Mouse (Mus musculus) neural tube, embryonic 11.5 days (tissue): Measurements from ENCODE around the gene Tlr9. TPM values are rescaled to one million over a fixed set of nuclear protein-coding genes. Genes with fewer than 3 reads are reported as not detected.

Experiments used
- ATAC-seq: fragments of 200-750 bp; cut with Nextera tagmentation; 2 replicates; pipeline ENCODE4 v1.8.0; 2017; ENCODE audit warnings: moderate number of reproducible peaks, mild to moderate bottlenecking, moderate TSS enrichment, moderate library complexity; ENCODE audit not compliant: insufficient read depth, low FRiP score, low TSS enrichment
- DNase-seq: peaks from one replicate; pipeline ENCODE4 v3.0.0-alpha.2; 2015; ENCODE audit warnings: low spot score
- H3K27ac ChIP-seq: fragments of 300-500 bp; sonication (generic); 2 replicates; pipeline ENCODE4 v1.5.1; 2014; ENCODE audit warnings: low read depth, mild to moderate bottlenecking, low read length
- H3K27me3 ChIP-seq: fragments of 300-500 bp; sonication (generic); 2 replicates; pipeline ENCODE4 v1.6.1; 2014; ENCODE audit warnings: mild to moderate bottlenecking, low read length, mixed read lengths; ENCODE audit not compliant: control insufficient read depth, insufficient read depth
- H3K36me3 ChIP-seq: fragments of 300-500 bp; sonication (generic); 2 replicates; pipeline ENCODE4 v1.6.1; 2014; ENCODE audit warnings: mild to moderate bottlenecking, low read length, moderate library complexity, mixed read lengths; ENCODE audit not compliant: control insufficient read depth, insufficient read depth
- H3K4me1 ChIP-seq: fragments of 300-500 bp; sonication (generic); 2 replicates; pipeline ENCODE4 v1.6.1; 2014; ENCODE audit warnings: low read length, mixed read lengths; ENCODE audit not compliant: control insufficient read depth, insufficient read depth
- H3K4me2 ChIP-seq: fragments of 300-500 bp; sonication (generic); 2 replicates; pipeline ENCODE4 v1.6.1; 2014; ENCODE audit warnings: low read depth, mild to moderate bottlenecking, moderate library complexity
- H3K4me3 ChIP-seq: fragments of 300-500 bp; sonication (generic); 2 replicates; pipeline ENCODE4 v1.5.1; 2014; ENCODE audit warnings: low read depth, low read length
- H3K9ac ChIP-seq: fragments of 300-500 bp; sonication (generic); 2 replicates; pipeline ENCODE4 v1.6.1; 2014; ENCODE audit warnings: mild to moderate bottlenecking, low read length
- H3K9me3 ChIP-seq: fragments of 300-500 bp; sonication (generic); 2 replicates; pipeline ENCODE4 v1.6.1; 2016; ENCODE audit warnings: low read length; ENCODE audit not compliant: control insufficient read depth
- WGBS: fragments of 180-500 bp; shearing (Covaris S2); extraction: QIAGEN DNeasy Blood & Tissue Kit; methylation state at CpG from one replicate; pipeline ENCODE4 v1.1.7; 2014; 5-methylcytosine and 5-hydroxymethylcytosine counted together
- polyA plus RNA-seq: library from polyadenylated mRNA; unstranded; fragments of >200 nt; fragmentation: Nextera tagmentation; extraction: Ambion mirVana; gene quantifications from 2 replicates; pipeline ENCODE4 v1.2.1, GENCODE M21; 2014

Tlr9 gene
- polyA plus RNA-seq, 1 experiment from 2014 or later: not detected

- Histone ChIP-seq H3K27ac (no peak overlapping the region), H3K9me3 (no peaks in the 10 kb centered on the region), H3K36me3 (no peaks in the 10 kb centered on the region), H3K4me2 (no peak overlapping the region), H3K9ac (no peak overlapping the region), H3K4me3 (no peak overlapping the region), H3K4me1 (no peaks in the 10 kb centered on the region), H3K27me3 (no peaks in the 10 kb centered on the region)
- WGBS: 85% methylated on average over 9 of the region's 9 CpGs
- DNase-seq: no peak
- no peak for ATAC-seq
These were observed 41.1 kb downstream of the Tlr9 start for GRCm38 (mm10) chr9:106263381-106263924.

GRCm38 (mm10) chr9:106265358-106266075 lies 43.1 kb downstream of the Tlr9 start:
- 87% methylated on average over 12 of the region's 12 CpGs for WGBS
- Histone ChIP-seq H3K9ac (no peak overlapping the region), H3K4me3 (no peak overlapping the region), H3K27ac (no peak overlapping the region), H3K4me2 (no peak overlapping the region), H3K9me3 (no peaks in the 10 kb centered on the region), H3K36me3 (no peaks in the 10 kb centered on the region), H3K27me3 (no peaks in the 10 kb centered on the region), H3K4me1 (no peaks in the 10 kb centered on the region)
- ATAC-seq (no peak), DNase-seq (no peak)

GRCm38 (mm10) chr9:106266936-106267657 lies 44.7 kb downstream of the Tlr9 start:
- Histone ChIP-seq H3K9me3 (no peaks in the 10 kb centered on the region), H3K9ac (no peak overlapping the region), H3K4me3 (no peak overlapping the region), H3K27me3 (no peaks in the 10 kb centered on the region), H3K4me2 (no peak overlapping the region), H3K27ac (no peak overlapping the region), H3K4me1 (no peaks in the 10 kb centered on the region), H3K36me3 (no peaks in the 10 kb centered on the region)
- 74% methylated on average over 2 of the region's 2 CpGs for WGBS
- ATAC-seq (no peak), DNase-seq (no peak)

- H3K4me3 ChIP-seq: no peak overlapping the region
- H3K36me3 ChIP-seq: no peaks in the 10 kb centered on the region
- DNase-seq: no peak
- WGBS: 49% methylated on average over 4 of the region's 4 CpGs
- no peaks in the 10 kb centered on the region for H3K4me1 ChIP-seq
- ATAC-seq: no peak
- H3K4me2 ChIP-seq: no peak overlapping the region
- no peaks in the 10 kb centered on the region for H3K27me3 ChIP-seq
- no peak overlapping the region for H3K9ac ChIP-seq
- no peak overlapping the region for H3K27ac ChIP-seq
- no peaks in the 10 kb centered on the region for H3K9me3 ChIP-seq
These were observed 46.0 kb downstream of the Tlr9 start for GRCm38 (mm10) chr9:106268421-106268820.

- H3K27me3 ChIP-seq: no peaks in the 10 kb centered on the region
- H3K36me3 ChIP-seq: no peaks in the 10 kb centered on the region
- no peaks in the 10 kb centered on the region for H3K9me3 ChIP-seq
- WGBS: 71% methylated on average over 9 of the region's 9 CpGs
- H3K9ac ChIP-seq: no peak overlapping the region
- H3K4me2 ChIP-seq: no peak overlapping the region
- H3K27ac ChIP-seq: no peak overlapping the region
- no peak for DNase-seq
- H3K4me1 ChIP-seq: no peaks in the 10 kb centered on the region
- ATAC-seq: no peak
- H3K4me3 ChIP-seq: no peak overlapping the region
These were observed 46.8 kb downstream of the Tlr9 start for GRCm38 (mm10) chr9:106269076-106269788.

- no peaks in the 10 kb centered on the region for H3K36me3 ChIP-seq
- no peak overlapping the region for H3K4me2 ChIP-seq
- no peaks in the 10 kb centered on the region for H3K27me3 ChIP-seq
- no peaks in the 10 kb centered on the region for H3K9me3 ChIP-seq
- no peak overlapping the region for H3K9ac ChIP-seq
- DNase-seq (peak; percentile 28), ATAC-seq (no peak)
- no peak overlapping the region for H3K27ac ChIP-seq
- WGBS: 22% methylated on average over 2 of the region's 2 CpGs
- H3K4me1 ChIP-seq: no peaks in the 10 kb centered on the region
- H3K4me3 ChIP-seq: no peak overlapping the region
These were observed 47.5 kb downstream of the Tlr9 start for GRCm38 (mm10) chr9:106269879-106270278.

GRCm38 (mm10) chr9:106270656-106271055 lies 48.3 kb downstream of the Tlr9 start:
- H3K4me3 ChIP-seq: no peak overlapping the region
- WGBS: 75% methylated on average over 4 of the region's 4 CpGs
- no peaks in the 10 kb centered on the region for H3K36me3 ChIP-seq
- no peaks in the 10 kb centered on the region for H3K27me3 ChIP-seq
- no peak overlapping the region for H3K4me2 ChIP-seq
- DNase-seq (no peak), ATAC-seq (no peak)
- H3K27ac ChIP-seq: no peak overlapping the region
- no peaks in the 10 kb centered on the region for H3K9me3 ChIP-seq
- no peaks in the 10 kb centered on the region for H3K4me1 ChIP-seq
- H3K9ac ChIP-seq: no peak overlapping the region

- no peak for DNase-seq
- H3K4me1 ChIP-seq: no peaks in the 10 kb centered on the region
- no peak overlapping the region for H3K27ac ChIP-seq
- H3K9ac ChIP-seq: no peak overlapping the region
- H3K4me3 ChIP-seq: no peak overlapping the region
- WGBS: 97% methylated on average over 1 of the region's 1 CpGs
- H3K36me3 ChIP-seq: no peaks in the 10 kb centered on the region
- ATAC-seq: no peak
- no peaks in the 10 kb centered on the region for H3K9me3 ChIP-seq
- no peaks in the 10 kb centered on the region for H3K27me3 ChIP-seq
- H3K4me2 ChIP-seq: no peak overlapping the region
These were observed 49.9 kb downstream of the Tlr9 start for GRCm38 (mm10) chr9:106272288-106272687.
